Mouse (Mus musculus) cerebellum, adult 2 months (tissue): ENCODE results near the gene Atg13.

Source experiments
- CTCF ChIP-seq: fragments of 200-500 bp; IDR thresholded peaks from 2 replicates; pipeline ENCODE4 v1.5.1; 2011; ENCODE audit warnings: low read depth, mild to moderate bottlenecking, control low read depth, low read length, moderate library complexity, borderline replicate concordance; ENCODE audit not compliant: insufficient read depth
- POLR2A ChIP-seq: fragments of 200-500 bp; IDR thresholded peaks from 2 replicates; pipeline ENCODE4 v1.6.1; 2011; ENCODE audit warnings: low read length, control low read depth, borderline replicate concordance; ENCODE audit not compliant: insufficient read depth

GRCm38 (mm10) chr2:91644021-91644420, 66.4 kb downstream of the Atg13 start:
- TF ChIP-seq POLR2A (no peak), CTCF (no peak)
